Mouse (Mus musculus): ENCODE measurements around the gene Tbc1d4. TPM values are rescaled to one million over a fixed set of nuclear protein-coding genes. Genes with fewer than 3 reads are reported as not detected.

Tbc1d4 gene
- polyA plus RNA-seq, 1 experiment from 2014 or later = 4.3 TPM

GRCm38 (mm10) chr14:101428805-101429516 lies 180.0 kb downstream of the Tbc1d4 start:
- 41% methylated on average over 3 of the region's 3 CpGs for WGBS
- no peaks in the 10 kb centered on the region for H3K27me3 ChIP-seq (replicated peaks; ENCODE audit: control insufficient read depth, insufficient read depth, low read length)
- H3K9ac ChIP-seq (ENCODE audit: low read depth, low read length) = no peak overlapping the region
- no peak overlapping the region for H3K4me3 ChIP-seq (ENCODE audit: low read depth, low read length)
- H3K27ac ChIP-seq (ENCODE audit: low read depth, low read length) = no peak overlapping the region
- H3K4me1 ChIP-seq (replicated peaks; ENCODE audit: control insufficient read depth, insufficient read depth, low read length) = no peaks in the 10 kb centered on the region
- no peaks in the 10 kb centered on the region for H3K9me3 ChIP-seq (ENCODE audit: control insufficient read depth)
- TF ChIP-seq CTCF (IDR thresholded peaks at IDR 0.05; ENCODE audit: low read depth) = peak; percentile 75
- H3K4me2 ChIP-seq (replicated peaks; ENCODE audit: low read depth) = no peak overlapping the region
- ATAC-seq = no peak
- no peaks in the 10 kb centered on the region for H3K36me3 ChIP-seq (ENCODE audit: control insufficient read depth, insufficient read depth)

- H3K27me3 ChIP-seq (replicated peaks; ENCODE audit: control insufficient read depth, insufficient read depth, low read length) = no peaks in the 10 kb centered on the region
- ATAC-seq = no peak
- no peak for TF ChIP-seq CTCF (IDR thresholded peaks at IDR 0.05; ENCODE audit: low read depth)
- H3K36me3 ChIP-seq (ENCODE audit: control insufficient read depth, insufficient read depth) = no peaks in the 10 kb centered on the region
- no peak overlapping the region for H3K9ac ChIP-seq (ENCODE audit: low read depth, low read length)
- 74% methylated on average over 2 of the region's 2 CpGs for WGBS
- no peak overlapping the region for H3K4me3 ChIP-seq (ENCODE audit: low read depth, low read length)
- no peaks in the 10 kb centered on the region for H3K4me1 ChIP-seq (replicated peaks; ENCODE audit: control insufficient read depth, insufficient read depth, low read length)
- H3K27ac ChIP-seq (ENCODE audit: low read depth, low read length) = no peak overlapping the region
- no peak overlapping the region for H3K4me2 ChIP-seq (replicated peaks; ENCODE audit: low read depth)
- H3K9me3 ChIP-seq (ENCODE audit: control insufficient read depth) = no peaks in the 10 kb centered on the region
Observed at GRCm38 (mm10) chr14:101417679-101418078, 191.3 kb downstream of the Tbc1d4 start.

Other genes starting within 250 kb of the Tbc1d4 start
- gene Commd6, start 31.5 kb upstream of the Tbc1d4 start, polyA plus RNA-seq (2015; fragmentation: Nextera tagmentation; extraction: Ambion mirVana) = 186 and 196 TPM in 2 replicates
- gene Uchl3, start 44.8 kb upstream of the Tbc1d4 start, polyA plus RNA-seq (2015; fragmentation: Nextera tagmentation; extraction: Ambion mirVana) = 142 and 143 TPM in 2 replicates
- 0.54 and 0.93 TPM in 2 replicates for gene Gm9922, start 120.6 kb upstream of the Tbc1d4 start, polyA plus RNA-seq (2015; fragmentation: Nextera tagmentation; extraction: Ambion mirVana)
- 24.5 and 27.0 TPM in 2 replicates for gene Lmo7, start 120.8 kb upstream of the Tbc1d4 start, polyA plus RNA-seq (2015; fragmentation: Nextera tagmentation; extraction: Ambion mirVana)

Data from intestine, postnatal 0 days (tissue).